Mouse (Mus musculus) megakaryocyte, embryonic 14.5 days (primary cell): Measurements from ENCODE around the gene Serpinb9b.

ENCODE experiments used
- FLI1 ChIP-seq: IDR thresholded peaks from 2 replicates; pipeline ENCODE4 v1.6.1; 2012; ENCODE audit warnings: low read length, inconsistent platforms, mixed read lengths
- GATA1 ChIP-seq: IDR thresholded peaks from 3 replicates; pipeline ENCODE4 v1.6.1; 2012; ENCODE audit warnings: mixed read lengths, low read length, inconsistent platforms, borderline replicate concordance

GRCm38 (mm10) chr13:33003523-33004413, 23.4 kb upstream of the Serpinb9b start:
- no peak for TF ChIP-seq GATA1
- TF ChIP-seq FLI1: no peak
